Mouse (Mus musculus) cerebellum, postnatal 36 days (tissue): ENCODE data around the gene Gramd1c.
A peak's percentile ranks its signal among the peaks of the same experiment; 100 is the strongest.

Experiments
- DNase-seq, 2 experiments: peaks; one replicate each; pipeline ENCODE4 v3.0.0; 2021 to 2022; ENCODE audit warnings: mixed read lengths in 2 of 2

Gene Gramd1c

DNA sequence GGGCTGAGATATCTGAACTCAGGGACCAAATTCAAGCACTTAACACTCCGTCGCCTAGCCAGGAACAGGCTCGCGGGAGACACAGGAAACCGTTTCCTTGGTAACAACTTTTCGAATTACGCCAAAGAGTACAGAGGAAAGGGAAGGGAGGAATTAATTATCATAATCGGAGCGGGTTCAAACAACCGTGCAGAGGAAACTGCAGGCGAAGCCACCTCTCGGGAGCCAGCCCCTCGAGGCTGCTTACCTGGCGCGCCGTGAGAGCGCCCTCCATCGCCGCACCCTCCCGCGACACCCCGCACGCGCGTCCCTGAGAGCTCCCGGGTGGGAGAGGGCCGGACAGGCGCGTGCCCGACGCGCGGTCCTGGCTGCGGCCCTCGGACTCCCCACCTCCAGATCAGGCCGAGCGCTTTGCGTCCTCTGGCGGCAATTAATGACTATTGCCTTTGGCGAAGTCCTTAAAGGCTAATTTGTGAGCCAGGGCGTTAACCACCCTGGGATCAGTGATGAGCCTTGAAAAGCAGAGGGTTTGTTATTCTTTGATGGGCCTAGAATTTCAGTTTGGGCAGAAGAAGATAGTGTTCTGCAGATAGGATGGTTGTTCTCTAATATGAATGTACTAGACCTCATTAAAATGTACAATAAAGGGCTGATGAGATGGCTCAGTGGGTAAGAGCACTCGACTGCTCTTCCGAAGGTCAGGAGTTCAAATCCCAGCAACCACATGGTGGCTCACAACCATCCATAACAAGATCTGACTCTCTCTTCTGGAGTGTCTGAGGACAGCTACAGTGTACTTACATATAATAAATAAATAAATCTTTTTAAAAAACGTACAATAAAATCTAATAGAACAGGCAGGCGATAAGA lies at the start of gene Gramd1c:
Gramd1c (minus strand) TSS at position 321 of the 870 bp plus-strand sequence.
- peak; percentile 53 to 64 for DNase-seq

DNA sequence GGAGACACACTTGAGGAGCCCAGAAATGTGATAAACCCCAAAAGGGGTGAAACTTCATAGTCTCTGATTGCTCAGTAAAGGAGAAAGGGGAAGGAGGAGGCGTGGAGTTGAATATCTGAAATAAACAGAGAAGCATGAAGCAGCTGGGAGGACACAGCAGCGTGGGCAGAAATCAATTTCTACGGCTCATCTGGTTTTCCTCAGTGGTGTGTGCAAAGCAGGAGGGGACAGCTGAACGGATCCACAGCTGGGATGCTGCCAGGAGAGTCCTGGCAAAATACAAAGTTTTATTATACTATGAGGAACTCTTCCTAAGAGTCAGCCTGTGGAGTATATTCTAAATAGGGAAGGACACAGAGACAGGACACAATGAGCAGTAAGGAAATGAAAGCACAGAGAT lies 45.9 kb upstream of the Gramd1c start:
- no peak for DNase-seq

DNA sequence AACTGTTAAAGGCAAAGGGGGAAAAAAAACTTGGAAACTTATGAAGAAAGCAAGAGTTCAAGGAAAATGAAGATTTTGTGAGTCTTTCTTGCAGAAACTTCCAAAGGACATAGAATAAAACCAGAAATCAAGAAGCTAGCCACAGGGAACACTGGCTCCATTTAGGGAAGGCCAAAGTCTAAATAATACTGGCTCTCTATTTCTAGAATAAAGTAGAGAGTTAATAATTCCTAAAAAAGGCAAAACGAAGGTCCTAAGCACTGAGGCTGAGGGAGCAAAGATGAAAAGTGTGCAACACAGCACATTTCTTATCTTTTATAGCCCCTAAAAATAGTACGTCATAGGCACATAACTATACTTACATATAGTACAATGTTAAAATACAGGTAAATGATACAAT lies 42.1 kb upstream of the Gramd1c start:
- DNase-seq, result no peak

DNA sequence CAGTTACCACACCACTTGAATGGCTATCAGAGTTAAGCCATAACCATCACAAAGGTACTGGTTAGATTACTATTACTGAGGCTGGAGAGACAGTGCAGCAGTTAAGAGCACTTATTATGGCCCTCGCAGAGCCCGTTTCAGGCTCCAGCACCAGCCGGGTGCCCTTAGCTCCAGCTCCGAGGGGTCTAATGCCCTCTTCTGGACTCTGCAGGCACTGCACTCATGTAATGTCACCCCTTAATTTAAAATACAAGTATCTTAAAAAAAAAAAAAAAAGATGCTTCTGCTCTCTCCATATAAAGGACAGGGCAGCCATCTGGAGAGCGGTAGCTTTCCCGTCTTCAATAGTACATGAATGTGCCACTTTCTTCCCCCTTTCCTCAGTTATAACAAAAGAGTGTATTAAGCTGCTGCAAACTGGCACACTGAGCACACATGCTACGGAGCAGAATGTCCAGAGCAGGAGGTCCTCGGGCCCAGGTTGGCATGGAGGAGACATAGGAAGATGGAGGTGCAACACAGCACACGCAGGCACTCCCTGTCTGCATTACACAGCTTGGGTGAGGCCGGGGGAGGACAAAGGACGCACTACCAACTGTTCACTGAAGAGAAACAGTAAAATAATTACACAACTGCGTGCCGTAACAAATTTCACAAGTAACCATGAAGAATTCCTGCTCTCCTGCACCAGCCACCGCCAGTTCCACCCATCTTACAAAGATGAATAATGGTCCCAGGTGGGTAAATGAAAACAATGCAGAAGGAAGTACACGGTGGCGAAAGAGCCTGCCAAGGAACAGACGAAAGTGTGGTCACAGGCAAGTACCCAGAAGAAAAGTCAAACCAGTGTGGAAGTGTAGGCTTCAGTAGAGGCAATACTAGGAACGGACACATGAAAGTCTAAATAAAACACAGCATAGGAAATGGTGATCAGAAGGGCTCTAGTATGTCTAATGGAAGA lies 40.9 kb upstream of the Gramd1c start:
- DNase-seq, result no peak

DNA sequence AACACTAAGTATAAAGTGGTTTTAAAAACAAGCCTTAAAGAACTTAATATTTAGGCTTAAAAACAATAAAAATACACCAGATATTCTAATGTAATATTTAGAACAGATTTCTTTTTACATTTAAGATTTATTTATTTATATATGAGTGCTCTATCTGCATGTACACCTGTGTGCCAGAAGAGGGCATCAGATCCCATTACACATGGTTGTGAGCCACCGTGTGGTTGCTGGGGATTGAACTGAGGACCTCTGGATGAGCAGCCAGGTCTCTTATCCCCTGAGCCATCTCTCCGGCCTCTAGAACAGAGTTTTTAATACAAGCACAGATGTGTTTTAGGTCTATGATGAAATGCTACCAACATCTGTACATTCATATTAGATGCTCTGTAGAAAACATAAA lies 39.8 kb upstream of the Gramd1c start:
- no peak for DNase-seq

DNA sequence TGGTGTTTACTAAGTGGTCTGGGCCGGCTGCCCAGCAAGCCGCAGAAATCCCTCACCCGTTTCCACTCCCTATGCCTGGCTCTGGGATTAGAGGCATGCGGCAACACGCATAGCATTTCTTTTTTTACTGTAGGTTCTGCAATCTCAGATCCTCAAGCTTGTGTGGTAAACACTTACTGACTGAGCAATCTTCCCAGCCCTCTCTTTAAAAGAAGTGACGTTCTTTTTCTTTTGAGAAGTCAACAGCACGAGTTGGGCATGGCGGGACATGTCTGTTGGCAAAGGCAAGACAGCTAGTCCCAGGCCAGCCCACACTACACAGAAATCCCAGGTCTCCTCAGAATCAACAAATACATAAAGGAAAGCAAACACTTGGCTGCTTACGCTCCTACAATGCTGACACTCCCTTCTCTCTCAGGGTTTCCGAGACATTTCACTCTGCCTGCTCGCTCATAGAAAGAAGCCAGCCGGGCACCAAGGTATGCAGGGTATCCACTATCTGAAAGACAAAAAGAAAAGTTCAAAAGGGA lies 38.1 kb upstream of the Gramd1c start:
- no peak for DNase-seq

DNA sequence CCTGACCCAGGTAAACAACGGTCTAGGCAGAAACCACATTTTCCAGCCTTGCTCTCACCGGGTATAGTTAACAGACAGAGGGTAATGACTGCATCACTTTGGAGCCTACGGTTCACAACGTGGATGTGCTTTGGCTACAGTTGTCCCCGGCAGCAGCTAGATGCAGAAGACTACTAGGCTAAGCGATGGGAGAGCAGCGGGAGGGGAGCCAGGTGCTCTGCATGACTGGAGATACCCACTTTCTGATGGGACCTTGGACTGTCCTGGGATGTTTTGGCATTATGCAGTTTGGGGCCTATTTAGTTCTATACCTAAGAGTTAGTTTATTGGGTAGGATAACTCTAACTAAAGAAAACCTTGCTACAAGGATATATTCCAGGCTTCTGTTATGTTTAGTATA lies 36.2 kb upstream of the Gramd1c start:
- no peak for DNase-seq

DNA sequence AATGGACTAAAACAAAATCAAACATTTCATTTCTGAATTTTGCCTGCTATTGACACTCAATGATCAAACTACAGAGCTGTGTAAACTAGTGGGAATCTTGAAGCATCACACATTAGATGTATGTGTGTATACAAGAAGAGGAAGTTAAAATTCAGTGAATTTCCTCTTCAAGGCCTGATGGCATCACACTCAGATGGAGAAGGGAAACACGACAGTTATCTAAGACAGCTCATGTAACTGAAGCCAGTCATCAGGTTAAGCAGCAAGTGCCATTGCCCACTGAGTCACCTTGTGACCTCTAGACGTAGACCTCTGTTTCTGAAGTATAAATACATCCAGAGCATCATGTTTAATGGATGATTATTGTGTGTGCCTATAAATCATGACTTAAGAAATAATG lies 24.5 kb upstream of the Gramd1c start:
- DNase-seq, result no peak

DNA sequence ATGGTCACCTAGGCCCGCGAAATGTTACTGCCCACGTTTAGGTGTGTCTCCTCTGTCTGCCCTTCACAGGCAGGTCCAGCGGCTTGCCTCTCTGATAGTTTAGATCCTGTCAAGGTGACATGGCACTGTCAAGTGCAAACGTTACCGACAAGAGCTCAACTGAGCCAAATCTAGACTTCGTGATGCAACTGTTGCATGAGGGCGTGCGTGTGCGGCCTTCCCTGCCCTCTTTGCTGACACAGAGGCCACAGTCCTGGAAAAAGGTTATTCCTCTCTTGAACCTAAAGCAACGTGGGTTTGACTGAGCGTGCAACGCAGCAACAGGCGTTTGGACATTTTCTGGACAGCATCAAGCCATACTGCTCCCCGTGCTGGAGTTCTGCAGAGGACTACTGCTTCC lies 1.8 kb downstream of the Gramd1c start:
- DNase-seq, result no peak

DNA sequence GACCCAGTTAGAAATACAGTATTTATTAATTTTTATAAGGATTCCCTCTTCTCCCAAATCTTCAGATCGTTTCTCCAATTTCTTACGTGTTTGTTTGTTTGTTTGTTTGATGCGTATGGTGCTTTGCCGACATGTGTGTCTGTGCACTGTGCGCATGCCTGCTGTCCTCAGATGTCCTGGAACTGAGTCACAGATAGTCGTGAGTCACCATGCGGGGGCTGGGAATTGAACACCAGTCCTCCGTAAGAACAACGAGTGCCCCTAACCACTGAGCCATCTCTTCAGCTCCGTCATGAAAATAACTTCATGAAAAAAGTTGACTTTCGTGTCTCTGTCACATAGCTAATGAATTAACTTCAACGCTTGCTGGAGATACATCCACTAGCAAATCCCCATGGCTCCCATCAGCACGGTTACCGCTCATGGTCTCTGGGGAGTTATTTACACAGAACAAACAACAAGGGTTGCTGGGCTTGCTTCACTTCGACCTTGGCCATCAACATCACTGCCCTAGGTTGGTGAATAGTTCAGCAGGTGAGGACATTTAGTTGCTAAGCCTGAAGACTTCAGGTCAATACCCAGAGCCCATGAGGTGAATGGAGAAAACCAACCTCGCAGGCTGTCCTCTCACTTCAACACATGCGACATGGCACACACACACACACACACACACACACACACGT lies 2.4 kb downstream of the Gramd1c start:
- no peak for DNase-seq

DNA sequence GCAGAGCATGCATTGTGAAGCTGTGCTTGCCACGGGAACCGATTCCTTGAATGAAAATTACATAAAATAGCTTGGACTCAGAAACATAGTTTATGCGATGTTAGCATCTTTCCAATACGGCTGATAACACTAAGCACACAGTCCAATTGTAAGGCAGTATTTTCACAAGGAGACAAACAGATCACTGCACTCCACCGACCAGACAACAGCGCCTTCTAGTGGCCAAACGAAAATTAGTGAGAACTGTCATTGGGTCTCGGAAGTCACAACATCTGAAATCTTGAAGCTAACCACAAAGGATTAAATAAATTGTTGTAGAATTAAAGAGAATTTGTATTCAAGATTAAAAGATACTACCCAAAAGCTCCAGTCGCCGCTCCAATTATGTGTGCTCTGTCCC lies 4.4 kb downstream of the Gramd1c start:
- DNase-seq, result peak; percentile 53 to 75

DNA sequence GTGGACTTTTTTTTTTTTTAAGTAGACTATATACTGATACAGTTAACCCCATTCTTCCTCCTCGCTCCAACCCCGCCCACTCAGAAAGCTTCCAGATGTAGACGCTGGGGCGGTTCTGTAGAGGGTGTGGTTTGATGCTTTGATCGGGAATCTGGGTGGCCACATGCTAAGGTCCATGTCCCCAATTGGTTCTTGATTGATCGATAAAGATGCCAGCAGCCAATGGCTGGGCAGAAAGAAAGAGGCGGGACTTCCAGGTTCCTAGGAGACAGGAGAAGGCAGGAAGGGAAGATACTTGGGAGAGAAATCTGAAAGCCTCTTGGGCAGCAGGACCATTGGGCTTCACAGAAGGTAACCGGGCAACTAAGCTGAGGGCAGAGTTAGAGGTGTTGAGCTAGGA lies 7.4 kb downstream of the Gramd1c start:
- no peak for DNase-seq

DNA sequence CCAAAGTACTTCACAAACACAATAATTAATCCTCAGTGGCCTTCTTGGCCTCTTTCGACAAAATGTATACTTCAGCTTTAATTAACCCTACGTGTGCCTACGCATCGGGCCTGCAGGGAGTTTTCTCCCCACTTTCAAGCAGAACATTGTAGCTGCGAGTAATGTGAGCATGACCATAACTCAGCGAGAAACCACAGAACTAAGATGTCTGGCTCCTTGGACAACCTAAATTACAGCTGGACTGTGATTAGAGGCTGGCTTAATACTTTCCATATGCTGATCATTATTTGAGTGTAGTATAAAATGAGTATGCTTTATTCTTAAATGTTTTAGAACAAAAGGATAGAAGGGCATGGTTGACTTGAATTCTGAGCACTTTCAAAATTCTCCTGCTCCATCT lies 9.9 kb downstream of the Gramd1c start:
- DNase-seq, result no peak

DNA sequence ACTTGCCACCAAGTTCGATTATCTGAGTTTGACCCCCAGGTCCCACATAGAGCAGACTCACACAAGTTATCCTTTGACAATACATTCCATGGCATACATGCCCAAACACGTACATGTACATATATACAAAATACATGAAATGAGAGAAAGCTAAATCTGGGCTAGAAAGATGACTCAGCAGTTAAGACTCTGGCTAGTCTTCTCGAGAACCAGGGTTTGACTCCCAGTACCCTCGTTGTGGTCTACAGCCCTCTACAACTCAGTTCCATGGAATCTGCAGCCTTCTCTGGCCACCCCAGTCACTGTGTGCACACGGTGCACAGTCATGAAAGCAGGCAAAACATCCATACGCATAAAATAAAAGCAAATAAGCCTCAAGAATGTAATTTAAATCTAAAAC lies 10.8 kb downstream of the Gramd1c start:
- DNase-seq, result no peak

DNA sequence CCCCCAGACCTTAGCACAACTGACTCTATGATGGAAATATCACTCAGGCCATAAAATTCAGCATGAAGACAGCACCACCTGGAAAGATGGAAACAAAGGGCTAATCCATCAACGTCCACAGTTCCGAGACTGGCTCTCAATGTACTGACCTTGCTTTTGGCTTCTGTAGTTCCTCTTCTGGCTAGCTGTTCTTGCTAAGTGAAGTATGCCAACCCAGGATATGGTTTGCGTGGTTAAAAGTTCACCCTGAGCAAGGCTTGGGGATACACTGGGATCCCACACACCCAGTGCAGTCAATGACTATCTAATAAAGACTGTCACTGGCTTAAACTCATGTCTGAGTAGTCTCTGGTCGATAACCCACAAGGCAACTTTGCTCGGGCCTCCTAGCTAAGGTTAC lies 13.0 kb downstream of the Gramd1c start:
- no peak for DNase-seq

DNA sequence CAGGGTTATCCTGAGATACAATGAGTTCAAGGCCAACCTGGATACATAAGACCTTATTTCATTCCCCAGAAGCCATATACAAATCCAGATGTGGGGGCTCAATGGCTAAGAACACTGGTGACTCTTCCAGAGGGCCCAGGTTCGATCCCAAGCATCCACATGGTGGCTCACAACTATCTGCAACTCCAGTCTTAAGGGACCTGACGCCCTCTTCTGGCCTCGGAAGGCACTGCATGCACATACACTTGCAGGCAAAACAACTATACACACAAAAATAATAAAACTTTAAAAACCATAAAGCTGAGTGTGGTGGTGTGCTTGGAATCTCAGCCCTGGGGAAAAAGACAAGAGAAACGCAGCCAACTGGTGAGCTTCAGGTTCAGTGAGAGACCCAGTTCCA lies 24.0 kb downstream of the Gramd1c start:
- no peak for DNase-seq

DNA sequence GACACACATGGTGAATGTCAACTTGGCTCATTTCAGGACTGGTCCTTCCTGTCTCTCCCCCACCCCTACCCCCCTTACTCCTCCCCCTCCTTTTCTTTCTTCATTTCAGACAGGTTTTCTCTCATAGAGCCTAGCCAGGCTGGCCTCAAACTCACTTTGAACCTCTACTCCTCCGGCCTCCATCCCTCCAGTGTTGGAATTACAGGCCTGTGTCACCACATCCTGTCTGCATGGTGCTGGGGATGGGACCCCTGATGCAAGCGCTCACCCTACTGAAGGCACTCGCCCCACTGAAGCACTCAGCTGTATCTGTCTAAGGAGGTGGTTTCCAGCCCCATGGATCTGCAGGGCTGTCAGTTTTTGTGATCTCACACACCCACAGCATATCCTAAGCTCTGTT lies 27.9 kb downstream of the Gramd1c start:
- no peak for DNase-seq

DNA sequence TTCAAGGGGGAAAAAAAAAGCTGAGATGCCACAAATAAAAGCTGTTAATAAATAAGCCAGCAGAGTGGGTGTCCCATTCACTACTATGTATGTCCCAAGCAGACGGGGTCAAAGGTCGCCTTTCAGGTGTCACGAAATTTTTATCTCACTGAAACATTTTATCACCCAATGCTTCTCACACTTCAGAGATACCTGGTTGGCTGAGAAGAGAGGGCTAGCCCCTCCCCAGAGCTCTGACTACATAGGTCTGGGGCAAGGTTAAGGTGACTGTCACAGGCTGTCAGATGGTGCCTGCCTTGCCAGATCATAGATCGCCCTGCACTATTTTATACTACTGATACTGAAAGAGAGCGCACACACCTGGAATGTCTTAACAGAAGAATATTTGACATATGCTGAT lies 29.8 kb downstream of the Gramd1c start:
- no peak for DNase-seq

DNA sequence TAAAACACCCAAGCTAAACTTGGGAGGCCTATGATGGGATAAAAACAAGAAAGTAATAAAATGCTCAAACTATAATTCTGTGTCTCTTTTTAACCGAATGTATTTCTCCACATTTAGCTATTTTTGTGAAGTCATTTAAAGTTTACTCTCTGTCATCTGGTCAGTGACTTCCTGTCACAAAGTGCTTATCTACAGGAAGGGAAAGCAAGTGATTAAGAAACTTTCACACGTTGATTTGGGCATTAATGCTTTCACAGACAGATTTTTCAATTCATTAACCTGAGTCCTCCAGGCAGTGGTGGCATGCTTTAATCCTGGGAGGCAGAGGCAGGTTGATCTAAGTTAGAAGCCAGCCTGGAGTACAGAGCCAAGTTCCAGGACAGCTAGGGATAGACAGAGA lies 33.9 kb downstream of the Gramd1c start:
- DNase-seq, result no peak

DNA sequence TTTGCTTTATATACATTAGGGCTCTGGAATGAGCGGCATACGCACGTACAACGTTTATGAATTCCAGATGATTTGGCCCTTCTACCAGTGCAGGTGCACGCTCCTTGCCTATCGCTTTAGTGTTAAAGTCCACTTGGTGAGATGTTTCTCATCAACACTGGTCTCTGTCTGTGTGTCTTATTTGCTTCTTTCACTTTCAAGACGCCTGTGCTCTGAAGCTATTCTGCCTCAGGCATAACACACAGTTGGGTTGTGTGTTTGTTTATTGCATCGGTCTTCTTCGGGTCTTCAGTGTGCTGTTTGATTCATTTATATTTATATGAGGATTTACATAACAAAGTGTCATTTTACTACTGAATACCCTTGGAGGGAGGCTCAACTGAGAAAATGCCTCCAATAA lies 36.3 kb downstream of the Gramd1c start:
- no peak for DNase-seq

DNA sequence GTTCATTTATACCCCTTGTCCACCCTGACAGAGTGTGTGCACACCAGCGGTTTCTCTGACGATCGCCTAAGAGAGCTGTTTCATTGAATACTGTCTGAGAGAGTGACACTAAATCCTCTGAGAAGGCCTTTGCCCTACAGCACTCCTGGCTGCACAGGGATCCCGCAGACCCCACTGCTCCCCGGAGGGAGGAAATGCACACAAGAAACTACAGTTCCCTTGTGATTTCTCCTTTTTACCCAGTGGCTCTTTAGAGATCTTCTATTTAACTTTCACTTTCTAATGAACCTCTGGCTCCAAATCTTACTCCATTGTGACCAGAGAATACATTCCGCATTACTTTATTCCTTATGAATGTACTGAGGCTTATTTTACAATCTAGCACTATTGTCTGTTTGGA lies 36.9 kb downstream of the Gramd1c start:
- DNase-seq, result no peak

DNA sequence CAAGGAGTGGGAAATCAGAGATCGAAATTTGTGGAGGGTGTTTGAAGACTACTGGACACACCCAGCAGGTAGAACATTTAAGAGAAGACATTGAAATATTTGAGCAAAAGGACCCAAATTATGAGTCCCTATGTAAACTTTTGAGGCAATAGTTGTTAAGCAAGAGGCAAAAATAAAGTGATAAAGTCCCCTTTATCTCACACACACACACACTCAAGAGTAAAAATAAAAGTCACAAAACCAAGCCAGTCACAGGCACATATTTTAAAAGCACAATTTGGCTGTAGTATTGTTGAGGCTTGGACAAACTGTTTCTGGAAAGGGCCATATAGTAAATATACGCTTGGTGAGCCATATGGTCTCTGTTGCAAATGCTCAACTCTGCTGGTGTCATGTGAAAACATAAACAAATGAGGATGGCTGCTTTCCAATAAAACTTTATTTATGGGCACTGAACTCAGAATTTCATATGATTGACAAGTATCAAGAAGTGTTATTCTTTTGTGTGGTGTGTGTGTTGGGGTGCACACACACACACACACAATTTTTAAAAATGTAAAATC lies 44.1 kb downstream of the Gramd1c start:
- no peak for DNase-seq

DNA sequence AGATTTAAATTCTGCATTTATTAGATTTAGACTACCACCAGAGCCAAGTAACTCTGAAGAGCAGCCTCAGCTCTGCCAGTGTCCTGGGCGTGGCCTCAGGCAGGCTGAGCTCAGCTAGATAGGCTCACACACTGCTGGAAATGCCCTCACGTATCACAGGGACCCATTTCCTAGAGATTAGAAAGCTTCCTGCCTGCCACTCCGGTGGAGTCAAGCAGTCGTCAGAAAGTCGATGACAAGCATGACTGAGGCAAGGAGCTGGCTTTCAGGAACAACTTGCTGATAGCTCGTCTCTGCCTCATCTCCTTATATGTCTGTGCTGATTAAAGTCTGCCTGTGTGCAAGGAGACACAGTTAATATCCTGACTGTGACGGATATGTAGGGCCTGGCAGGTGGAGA lies 44.8 kb downstream of the Gramd1c start:
- no peak for DNase-seq
